Mouse (Mus musculus) ES-E14 (cell line): ENCODE data around the gene Bst2.

Experiments
- CHD2 ChIP-seq: IDR thresholded peaks from 2 replicates; pipeline ENCODE4 v1.6.1; 2014; ENCODE audit warnings: mild to moderate bottlenecking, low read depth, low read length, inconsistent platforms
- HCFC1 ChIP-seq: IDR thresholded peaks from 2 replicates; pipeline ENCODE4 v1.6.1; 2012; ENCODE audit warnings: low read length, inconsistent platforms, borderline replicate concordance; ENCODE audit not compliant: insufficient read depth
- MAFK ChIP-seq: IDR thresholded peaks from 2 replicates; pipeline ENCODE4 v1.6.1; 2014; ENCODE audit warnings: mild to moderate bottlenecking, low read depth, low read length, inconsistent platforms; ENCODE audit not compliant: insufficient read depth
- ZC3H11A ChIP-seq: IDR thresholded peaks from 2 replicates; pipeline ENCODE4 v1.6.1; 2012; ENCODE audit warnings: low read depth, mild to moderate bottlenecking, inconsistent platforms, low read length, borderline replicate concordance
- ZNF384 ChIP-seq: IDR thresholded peaks from 2 replicates; pipeline ENCODE4 v1.6.1; 2012; ENCODE audit warnings: low read depth, low read length, inconsistent platforms

DNA sequence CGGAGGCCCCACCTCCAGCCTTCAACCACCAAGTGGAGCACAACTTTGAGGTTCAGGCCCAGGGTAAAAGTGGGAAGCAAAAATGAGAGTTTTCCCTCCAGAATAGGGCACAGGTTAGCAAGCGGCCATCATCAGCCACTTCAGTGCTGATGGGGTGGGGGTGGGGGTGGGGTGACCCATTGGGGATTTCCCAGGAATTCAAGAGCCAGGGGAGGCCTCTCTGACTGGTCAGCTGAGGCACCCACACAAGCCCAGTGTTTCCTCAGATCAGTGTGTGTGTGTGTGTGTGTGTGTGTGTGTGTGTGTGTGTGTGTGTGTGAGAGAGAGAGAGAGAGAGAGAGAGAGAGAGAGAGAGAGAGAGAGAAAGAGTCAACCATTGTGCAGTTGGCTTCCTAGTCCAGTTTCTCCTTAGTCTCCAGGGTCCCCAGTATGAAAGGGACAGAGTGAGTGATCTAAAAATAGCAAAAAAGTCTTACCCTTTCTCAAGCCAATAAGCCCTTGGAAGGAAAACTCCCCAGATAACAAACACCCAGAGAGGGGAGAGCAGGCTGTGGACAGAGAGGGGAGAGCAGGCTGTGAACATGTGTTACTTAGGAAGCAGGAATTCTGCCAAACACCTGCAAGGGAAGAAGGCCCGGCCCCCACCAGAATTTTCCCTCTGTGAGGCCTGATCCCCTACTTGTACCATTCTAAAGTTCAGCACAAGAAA is 9.9 kb downstream of the Bst2 start:
- TF ChIP-seq HCFC1, result no peak
- no peak for TF ChIP-seq MAFK
- TF ChIP-seq ZC3H11A, result no peak
- no peak for TF ChIP-seq CHD2
- TF ChIP-seq ZNF384, result no peak
